Mouse (Mus musculus) hindbrain, embryonic 15.5 days (tissue): ENCODE results near the gene Scd4. TPM values are rescaled to one million over a fixed set of nuclear protein-coding genes. Genes with fewer than 3 reads are reported as not detected.

Source experiments
- ATAC-seq: fragments of 200-750 bp; cut with Nextera tagmentation; 2 replicates; pipeline ENCODE4 v1.8.0; 2017; ENCODE audit warnings: low read depth, moderate number of reproducible peaks, moderate TSS enrichment; ENCODE audit not compliant: low FRiP score
- H3K27ac ChIP-seq: fragments of 300-500 bp; sonication (generic); replicated peaks from 2 replicates; pipeline ENCODE4 v1.5.1; 2015; ENCODE audit warnings: mild to moderate bottlenecking, inconsistent platforms
- H3K27me3 ChIP-seq: fragments of 300-500 bp; sonication (generic); 2 replicates; pipeline ENCODE4 v1.6.1; 2015; ENCODE audit warnings: control low read depth, inconsistent platforms
- H3K36me3 ChIP-seq: fragments of 300-500 bp; sonication (generic); 2 replicates; pipeline ENCODE4 v1.6.1; 2015; ENCODE audit warnings: control low read depth, inconsistent platforms
- H3K4me1 ChIP-seq: fragments of 300-500 bp; sonication (generic); replicated peaks from 2 replicates; pipeline ENCODE4 v1.6.1; 2015; ENCODE audit warnings: control low read depth, inconsistent platforms
- H3K4me2 ChIP-seq: fragments of 300-500 bp; sonication (generic); 2 replicates; pipeline ENCODE4 v1.6.1; 2015; ENCODE audit warnings: moderate library complexity, mild to moderate bottlenecking, inconsistent platforms
- H3K4me3 ChIP-seq: fragments of 300-500 bp; sonication (generic); 2 replicates; pipeline ENCODE4 v1.5.1; 2015; ENCODE audit warnings: mild to moderate bottlenecking, inconsistent platforms
- H3K9ac ChIP-seq: fragments of 300-500 bp; sonication (generic); 2 replicates; pipeline ENCODE4 v1.6.1; 2015; ENCODE audit warnings: inconsistent platforms
- H3K9me3 ChIP-seq: fragments of 300-500 bp; sonication (generic); 2 replicates; pipeline ENCODE4 v1.6.1; 2016; ENCODE audit warnings: control low read depth, inconsistent platforms
- WGBS: fragments of 180-500 bp; shearing (Covaris S2); methylation state at CpG from one replicate; pipeline ENCODE4 v1.1.7; 2015; 5-methylcytosine and 5-hydroxymethylcytosine counted together
- polyA plus RNA-seq: library from polyadenylated mRNA; unstranded; fragments of >200 nt; fragmentation: Nextera tagmentation; extraction: Ambion mirVana; gene quantifications from 2 replicates; pipeline ENCODE4 v1.2.1, GENCODE M21; 2015

Gene Scd4
- polyA plus RNA-seq, result 0.10 and 0.12 TPM in 2 replicates

- H3K4me3 ChIP-seq, result no peak within 1 kb of the TSS
- ATAC-seq, result no peak
- H3K9me3 ChIP-seq, result no peaks in the 10 kb centered on the region
- H3K36me3 ChIP-seq, result no peaks in the 10 kb centered on the region
- H3K9ac ChIP-seq, result no peak within 1 kb of the TSS
- no peaks in the 10 kb centered on the region for H3K27me3 ChIP-seq
- no peak within 1 kb of the TSS for H3K4me2 ChIP-seq
- H3K4me1 ChIP-seq, result 0 out of 2 replicates have a peak, but pooled peaks cover 10% of the 10 kb centered on the region
- 75% methylated on average over 10 of the region's 10 CpGs for WGBS
- H3K27ac ChIP-seq, result no peak within 1 kb of the TSS
These were observed at the start of gene Scd4 for GRCm38 (mm10) chr19:44332833-44333623. Gene Scd4, plus strand, starts transcription at chr19:44333092.

- Histone ChIP-seq H3K4me2 (peak overlapping the region; percentile 75), H3K9me3 (no peaks in the 10 kb centered on the region), H3K4me3 (peak overlapping the region; percentile 43), H3K36me3 (no peaks in the 10 kb centered on the region), H3K4me1 (peaks cover 31% of the 10 kb centered on the region), H3K9ac (0 out of 2 replicates have a peak overlapping the region, but pooled peaks have one; percentile 41), H3K27me3 (no peaks in the 10 kb centered on the region), H3K27ac (peak overlapping the region; percentile 92)
- 18% methylated on average over 15 of the region's 15 CpGs for WGBS
- no peak for ATAC-seq
These were observed 49.5 kb upstream of the Scd4 start for GRCm38 (mm10) chr19:44283157-44284024.

GRCm38 (mm10) chr19:44284025-44284695 lies 48.7 kb upstream of the Scd4 start:
- Histone ChIP-seq H3K9me3 (no peaks in the 10 kb centered on the region), H3K9ac (peak overlapping the region; percentile 41), H3K27ac (peak overlapping the region; percentile 92), H3K27me3 (no peaks in the 10 kb centered on the region), H3K36me3 (no peaks in the 10 kb centered on the region), H3K4me2 (peak overlapping the region; percentile 75), H3K4me1 (peaks cover 31% of the 10 kb centered on the region), H3K4me3 (peak overlapping the region; percentile 43)
- WGBS, result 1% methylated on average over 37 of the region's 38 CpGs
- ATAC-seq, result peak; percentile 98

GRCm38 (mm10) chr19:44284723-44285122 lies 48.2 kb upstream of the Scd4 start:
- Histone ChIP-seq H3K4me1 (peaks cover 31% of the 10 kb centered on the region), H3K36me3 (no peaks in the 10 kb centered on the region), H3K9me3 (no peaks in the 10 kb centered on the region), H3K27me3 (no peaks in the 10 kb centered on the region), H3K27ac (peak overlapping the region; percentile 92), H3K4me3 (peak overlapping the region; percentile 43), H3K4me2 (peak overlapping the region; percentile 75), H3K9ac (peak overlapping the region; percentile 41)
- WGBS, result 3% methylated on average over 11 of the region's 11 CpGs
- peak; percentile 42; the same call in 1 of the 2 replicates for ATAC-seq

- H3K27me3 ChIP-seq, result no peaks in the 10 kb centered on the region
- WGBS, result 86% methylated on average over 8 of the region's 8 CpGs
- H3K4me3 ChIP-seq, result no peak overlapping the region
- H3K9ac ChIP-seq, result no peak overlapping the region
- ATAC-seq, result no peak
- H3K27ac ChIP-seq, result no peak overlapping the region
- H3K9me3 ChIP-seq, result no peaks in the 10 kb centered on the region
- H3K36me3 ChIP-seq, result no peaks in the 10 kb centered on the region
- no peak overlapping the region for H3K4me2 ChIP-seq
- H3K4me1 ChIP-seq, result peaks cover 31% of the 10 kb centered on the region
These were observed 47.3 kb upstream of the Scd4 start for GRCm38 (mm10) chr19:44285554-44285953.

GRCm38 (mm10) chr19:44286109-44286508 lies 46.8 kb upstream of the Scd4 start:
- Histone ChIP-seq H3K4me3 (no peak overlapping the region), H3K4me2 (no peak overlapping the region), H3K9ac (no peak overlapping the region), H3K4me1 (peaks cover 27% of the 10 kb centered on the region), H3K9me3 (no peaks in the 10 kb centered on the region), H3K27me3 (no peaks in the 10 kb centered on the region), H3K36me3 (no peaks in the 10 kb centered on the region), H3K27ac (no peak overlapping the region)
- no peak for ATAC-seq
- 61% methylated on average over 2 of the region's 2 CpGs for WGBS

- Histone ChIP-seq H3K9me3 (no peaks in the 10 kb centered on the region), H3K4me3 (no peak overlapping the region), H3K27me3 (no peaks in the 10 kb centered on the region), H3K36me3 (no peaks in the 10 kb centered on the region), H3K27ac (no peak overlapping the region), H3K9ac (no peak overlapping the region), H3K4me1 (peaks cover 34% of the 10 kb centered on the region), H3K4me2 (no peak overlapping the region)
- no peak for ATAC-seq
- 70% methylated on average over 11 of the region's 11 CpGs for WGBS
These were observed 45.3 kb upstream of the Scd4 start for GRCm38 (mm10) chr19:44287415-44288110.

GRCm38 (mm10) chr19:44292083-44292482 lies 40.8 kb upstream of the Scd4 start:
- peak overlapping the region; percentile 93 for H3K4me2 ChIP-seq
- peak overlapping the region; percentile 97 for H3K27ac ChIP-seq
- ATAC-seq, result no peak

GRCm38 (mm10) chr19:44292483-44292882 lies 40.4 kb upstream of the Scd4 start:
- Histone ChIP-seq H3K9ac (no peak overlapping the region), H3K9me3 (no peaks in the 10 kb centered on the region), H3K4me2 (peak overlapping the region; percentile 93), H3K4me3 (peak overlapping the region; percentile 70), H3K4me1 (peaks cover 44% of the 10 kb centered on the region), H3K27me3 (no peaks in the 10 kb centered on the region), H3K27ac (peak overlapping the region; percentile 97), H3K36me3 (no peaks in the 10 kb centered on the region)
- ATAC-seq, result no peak
- 52% methylated on average over 3 of the region's 3 CpGs for WGBS

More at GRCm38 (mm10) chr19:44292083-44292482, 40.8 kb upstream of the Scd4 start:
- no peak overlapping the region for H3K4me3 ChIP-seq
- no peaks in the 10 kb centered on the region for H3K36me3 ChIP-seq
- no peaks in the 10 kb centered on the region for H3K27me3 ChIP-seq
- peaks cover 40% of the 10 kb centered on the region for H3K4me1 ChIP-seq
- H3K9ac ChIP-seq, result no peak overlapping the region
- WGBS, result 89% methylated on average over 2 of the region's 2 CpGs
- H3K9me3 ChIP-seq, result no peaks in the 10 kb centered on the region

- Histone ChIP-seq H3K27me3 (no peaks in the 10 kb centered on the region), H3K4me3 (peak within 1 kb of the TSS; percentile 70), H3K27ac (peak within 1 kb of the TSS; percentile 97), H3K4me1 (peaks cover 51% of the 10 kb centered on the region), H3K36me3 (0 out of 2 replicates have a peak, but pooled peaks cover 2% of the 10 kb centered on the region), H3K9me3 (no peaks in the 10 kb centered on the region), H3K9ac (peak within 1 kb of the TSS; percentile 89), H3K4me2 (peak within 1 kb of the TSS; percentile 93)
- WGBS, result 3% methylated on average over 21 of the region's 21 CpGs
- no peak; the same call in 1 of the 2 replicates for ATAC-seq
These were observed 39.7 kb upstream of the Scd4 start, which contains the start of gene Scd2 for GRCm38 (mm10) chr19:44292941-44293768. Gene Scd2, plus strand, starts transcription at chr19:44293674.
